Mouse (Mus musculus): ENCODE data around the gene Pelo.

DNA sequence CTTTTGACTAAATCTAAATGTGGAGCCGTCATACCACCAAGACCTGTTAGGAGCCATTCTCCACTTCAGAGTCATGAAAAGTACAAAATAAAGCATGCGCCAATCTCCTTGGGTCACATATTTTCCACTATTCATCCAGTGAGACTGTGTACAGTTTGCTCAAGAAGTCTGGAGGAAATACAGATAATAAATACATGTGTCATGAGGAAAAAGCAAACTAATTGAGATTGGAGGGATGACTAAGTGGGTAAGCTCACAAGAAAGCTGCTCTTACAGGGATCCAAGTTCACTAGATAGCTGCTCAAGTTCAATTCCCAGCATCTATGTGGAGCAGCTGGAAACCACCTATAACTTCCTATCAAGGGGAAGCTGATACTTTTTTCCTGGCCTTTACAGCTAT is 36.5 kb upstream of the Pelo start:
- no peak for TF ChIP-seq CTCF (IDR thresholded peaks at IDR 0.05; ENCODE audit: low read depth)
- no peak for TF ChIP-seq EP300 (IDR thresholded peaks at IDR 0.05; ENCODE audit: low read depth)

Data from liver, postnatal 0 days (tissue).